Mouse (Mus musculus): ENCODE data around the gene Tmem131l.
A peak's percentile ranks its signal among the peaks of the same experiment; 100 is the strongest.
"Not testable (repeated sequence)": the region's sequence is repeated elsewhere in the genome, so short reads cannot be mapped to it uniquely, and the experiment has no call there.

Gene Tmem131l

GRCm38 (mm10) chr3:83915102-83915501, 124.9 kb downstream of the Tmem131l start:
- no peak for DNase-seq (ENCODE audit: low spot score in 2 of 2)

GRCm38 (mm10) chr3:83910707-83911106, 129.3 kb downstream of the Tmem131l start:
- DNase-seq (ENCODE audit: low spot score in 2 of 2), result no peak

- DNase-seq (ENCODE audit: low spot score in 2 of 2), result no peak
These were observed 133.8 kb downstream of the Tmem131l start for GRCm38 (mm10) chr3:83906185-83906584.

GRCm38 (mm10) chr3:83905161-83905560, 134.8 kb downstream of the Tmem131l start:
- DNase-seq (ENCODE audit: low spot score in 2 of 2), result no peak

GRCm38 (mm10) chr3:83904176-83904958, 135.6 kb downstream of the Tmem131l start:
- DNase-seq (ENCODE audit: low spot score in 2 of 2), result no peak

DNA sequence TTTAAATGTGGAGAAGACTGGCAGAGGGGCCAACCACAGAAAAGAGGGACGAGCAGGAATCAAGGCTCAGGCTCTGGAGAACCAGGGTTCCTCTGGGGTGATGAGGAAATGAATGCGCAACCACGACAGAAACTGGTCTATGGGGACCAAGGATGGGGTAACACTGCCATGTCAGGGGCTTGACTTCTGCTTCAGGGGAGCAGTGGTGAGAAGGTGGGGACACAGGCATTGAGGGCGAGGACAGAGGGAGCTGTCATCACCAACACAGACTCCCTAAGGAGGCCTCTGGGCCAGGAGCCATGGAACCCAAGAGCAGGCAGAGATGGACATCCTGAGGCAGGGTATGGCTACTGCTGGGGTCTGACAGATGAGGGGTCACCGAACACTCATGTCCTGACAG, 137.0 kb downstream of the Tmem131l start:
- no peak for DNase-seq (ENCODE audit: low spot score in 2 of 2)

DNA sequence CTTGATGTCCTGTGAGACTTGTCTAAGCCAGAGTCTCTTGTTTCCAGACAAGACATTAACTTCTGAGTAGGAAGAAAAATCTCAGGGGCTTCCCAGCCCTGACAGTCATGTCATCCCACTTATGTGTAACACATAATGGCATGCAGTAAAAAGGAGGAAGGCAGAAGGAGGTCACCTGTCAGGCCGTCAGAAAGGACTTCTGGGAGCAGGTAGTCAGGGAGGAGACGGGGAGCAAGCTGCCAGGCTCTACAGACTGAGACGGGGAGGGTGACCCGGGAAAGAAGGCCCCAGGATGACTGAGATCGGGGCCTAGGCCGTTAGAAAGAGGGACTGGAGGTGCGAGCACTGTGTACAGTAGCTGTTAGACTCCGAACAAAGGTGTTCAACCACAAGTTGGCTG, 137.5 kb downstream of the Tmem131l start:
- no peak for DNase-seq (ENCODE audit: low spot score in 2 of 2)

DNA sequence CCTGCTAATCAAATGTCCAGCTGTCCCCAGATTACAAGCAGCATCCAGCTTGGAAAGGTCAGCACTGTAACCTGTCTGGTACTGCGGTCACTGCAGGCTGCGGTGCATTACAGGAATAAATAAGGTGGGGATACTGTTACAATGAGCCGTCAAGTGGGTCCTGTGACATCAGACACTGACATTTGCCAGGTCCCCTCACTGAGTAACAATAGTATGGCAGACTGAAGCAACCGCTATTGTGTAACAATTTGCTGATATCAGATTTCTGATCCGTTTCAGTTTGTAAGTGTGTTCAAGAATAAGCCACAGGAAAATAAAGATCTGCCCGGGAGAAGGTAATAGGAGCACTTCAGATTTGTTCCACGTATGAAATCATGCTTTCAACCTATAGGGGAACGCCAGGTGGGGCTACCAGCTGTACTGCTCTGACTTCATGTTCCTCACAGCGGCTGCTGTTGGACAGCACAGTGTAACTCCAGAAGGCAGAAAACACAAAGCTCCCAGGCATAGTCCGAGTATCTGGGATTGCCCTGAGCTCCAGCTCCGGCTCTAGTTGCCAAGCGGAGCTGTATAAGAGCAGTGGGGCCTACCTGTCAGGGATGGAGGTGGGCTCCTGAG, 139.1 kb downstream of the Tmem131l start:
- no peak for DNase-seq (ENCODE audit: low spot score in 2 of 2)

- peak; percentile 50 to 65 for DNase-seq (ENCODE audit: low spot score in 2 of 2)
These were observed 140.4 kb downstream of the Tmem131l start for GRCm38 (mm10) chr3:83899556-83899955.

DNA sequence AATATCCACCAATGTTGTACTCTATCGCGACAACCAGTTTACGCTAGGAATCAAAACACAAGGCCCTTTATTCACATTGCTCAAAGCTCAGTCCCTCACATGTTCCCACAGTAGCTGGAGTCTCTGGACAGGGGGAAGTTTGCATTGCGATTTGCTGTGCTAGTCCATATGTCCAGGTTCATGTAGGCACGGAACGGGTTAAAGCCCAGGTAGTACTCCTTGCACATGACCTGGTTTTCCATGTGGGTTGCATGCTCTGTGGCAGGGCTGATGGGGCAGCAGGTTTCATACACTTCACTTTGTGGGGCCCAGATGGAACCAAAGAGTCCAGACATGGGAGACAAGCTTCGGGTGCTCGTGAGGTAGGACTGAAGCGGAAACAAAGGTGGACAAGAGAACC, 141.7 kb downstream of the Tmem131l start:
- no peak for DNase-seq (ENCODE audit: low spot score in 2 of 2)

DNA sequence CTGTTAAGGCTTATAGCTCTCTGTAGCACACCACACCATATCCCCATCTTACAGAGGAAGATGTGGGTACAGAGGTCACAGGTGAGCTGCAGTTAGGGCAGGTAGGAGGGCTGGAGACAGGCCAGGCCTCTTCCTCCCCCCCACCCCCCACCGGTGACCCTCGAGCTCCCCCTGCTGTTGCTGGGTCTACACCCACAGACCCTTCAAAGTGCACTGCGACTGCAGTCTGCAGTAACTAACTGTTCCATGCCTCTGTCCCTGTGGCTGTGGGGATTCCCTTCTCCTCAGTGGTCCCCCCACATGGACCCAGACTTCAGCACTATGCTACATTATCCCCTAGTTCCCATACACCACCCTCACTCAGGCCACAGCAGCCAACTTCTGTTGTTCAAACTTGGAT, 144.2 kb downstream of the Tmem131l start:
- no peak for DNase-seq (ENCODE audit: low spot score in 2 of 2)

DNA sequence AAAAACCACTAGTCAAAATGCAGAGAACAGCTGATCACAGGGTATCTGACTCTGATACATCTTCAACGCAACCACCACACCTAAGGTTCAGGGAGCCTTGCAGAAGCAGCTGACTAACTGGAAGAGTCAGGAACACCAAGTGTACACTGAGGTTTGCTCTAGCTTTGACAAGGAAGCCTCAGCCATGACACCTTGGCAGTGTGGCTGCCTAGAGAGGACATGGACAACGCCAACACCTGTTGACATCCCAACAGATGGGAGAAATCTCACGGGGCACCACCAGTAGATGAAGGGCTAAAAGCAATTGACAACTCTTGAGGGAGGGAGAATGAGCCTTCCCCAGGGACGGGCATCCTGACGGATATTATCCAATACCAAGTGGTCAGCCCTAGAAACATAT, 144.9 kb downstream of the Tmem131l start:
- no peak for DNase-seq (ENCODE audit: low spot score in 2 of 2)

DNA sequence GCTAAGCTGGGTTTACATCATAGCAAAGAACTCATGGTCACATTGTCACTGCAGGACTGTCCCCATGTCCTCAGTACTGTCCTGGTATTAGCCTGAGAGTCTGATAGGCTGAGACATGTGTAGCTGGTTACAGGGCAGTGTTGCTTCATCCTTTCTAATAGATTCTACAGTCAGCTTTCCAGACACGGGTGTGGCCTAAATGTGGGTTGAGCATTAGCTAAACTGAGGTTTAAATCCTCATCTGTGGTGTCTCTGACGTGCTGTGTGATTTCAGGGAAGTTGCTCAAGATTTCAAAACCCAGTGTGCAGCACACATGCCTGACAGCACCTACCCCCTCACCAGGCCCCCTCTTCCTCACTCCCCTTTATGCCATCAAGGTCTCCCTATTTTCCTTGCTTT, 154.8 kb downstream of the Tmem131l start:
- no peak for DNase-seq (ENCODE audit: low spot score in 2 of 2)

GRCm38 (mm10) chr3:83879261-83880050, 160.5 kb downstream of the Tmem131l start:
- not testable (repeated sequence) for DNase-seq (ENCODE audit: low spot score in 2 of 2)

GRCm38 (mm10) chr3:83878801-83879200, 161.2 kb downstream of the Tmem131l start:
- no peak for DNase-seq (ENCODE audit: low spot score in 2 of 2)

GRCm38 (mm10) chr3:83876299-83876698, 163.7 kb downstream of the Tmem131l start:
- DNase-seq (ENCODE audit: low spot score in 2 of 2), result no peak

DNA sequence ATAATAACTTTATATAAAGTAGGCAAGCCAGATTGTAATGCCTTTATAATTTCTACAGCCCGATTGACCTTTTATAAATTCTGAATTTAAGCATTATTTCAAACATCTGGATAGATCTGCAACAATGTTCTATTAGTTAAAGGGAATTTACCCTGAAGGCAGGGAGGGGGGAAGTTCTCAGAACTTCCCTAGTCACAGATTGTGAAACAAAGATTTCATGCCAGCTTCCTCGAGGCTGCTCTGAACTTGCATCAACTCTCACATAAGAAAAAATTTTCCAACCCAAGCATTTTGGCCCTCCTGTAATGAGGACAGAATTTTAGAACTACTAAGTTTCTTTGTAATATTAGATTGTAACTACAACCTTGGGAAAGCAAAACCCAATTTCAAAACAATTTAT, 164.9 kb downstream of the Tmem131l start:
- not testable (repeated sequence) for DNase-seq (ENCODE audit: low spot score in 2 of 2)

DNA sequence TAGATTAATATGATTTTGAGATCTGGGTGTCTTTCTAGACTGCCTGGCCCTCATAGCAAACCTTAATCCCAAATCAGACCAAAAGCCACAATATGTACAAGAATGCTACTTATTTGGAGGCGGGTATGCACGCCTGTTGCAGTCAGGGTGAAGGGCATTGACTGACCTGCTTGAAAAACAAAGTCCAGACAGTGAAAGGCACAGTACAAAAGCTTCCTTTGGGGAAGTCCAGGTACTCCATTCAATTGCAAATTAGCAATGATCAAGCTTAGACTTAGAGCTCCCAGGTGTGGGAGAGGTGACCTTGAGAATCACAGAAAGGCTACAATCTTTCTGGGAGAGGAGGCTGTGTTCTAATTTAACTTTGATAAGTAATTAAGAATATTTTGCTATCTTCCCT, 167.1 kb downstream of the Tmem131l start:
- not testable (repeated sequence) for DNase-seq (ENCODE audit: low spot score in 2 of 2)

DNA sequence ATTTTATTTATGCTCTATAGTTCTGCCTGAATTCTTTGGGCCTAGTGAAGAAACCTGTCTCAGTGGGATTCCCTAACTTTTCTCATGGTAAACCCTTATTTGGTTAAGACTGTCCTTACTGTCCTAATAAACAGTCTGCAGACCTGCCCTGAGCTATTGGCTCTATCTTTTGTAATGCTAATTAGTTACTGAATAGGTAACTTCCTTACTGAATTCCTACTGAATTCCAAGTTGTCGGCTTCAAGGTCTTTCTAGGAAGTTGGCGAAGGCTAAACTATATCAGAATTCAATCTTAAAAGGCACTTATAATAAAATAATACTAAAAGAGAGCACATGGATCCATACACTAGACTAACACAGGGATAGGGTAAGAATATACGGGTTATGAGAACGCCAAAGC, 168.0 kb downstream of the Tmem131l start:
- not testable (repeated sequence) for DNase-seq (ENCODE audit: low spot score in 2 of 2)

DNA sequence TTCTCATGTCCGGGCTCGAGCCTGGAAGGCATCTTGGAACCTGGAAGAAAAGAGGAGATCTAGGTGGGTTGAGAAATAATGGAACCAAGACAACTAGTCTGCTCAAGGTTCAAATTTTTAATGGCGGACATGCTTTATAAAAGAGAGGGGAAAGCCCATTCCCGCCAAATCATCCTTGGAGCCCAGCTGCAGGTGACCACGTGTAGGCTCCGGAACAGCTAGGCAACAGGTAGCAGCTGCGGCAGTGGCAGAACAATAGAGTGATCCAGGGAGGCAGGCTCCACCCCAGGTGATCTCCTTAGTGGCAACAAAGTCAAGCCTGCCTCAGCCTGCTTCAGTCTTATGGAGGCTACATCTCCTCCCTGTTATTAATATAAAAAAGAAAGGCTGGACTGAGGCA, 168.4 kb downstream of the Tmem131l start:
- DNase-seq (ENCODE audit: low spot score in 2 of 2), result not testable (repeated sequence)

DNA sequence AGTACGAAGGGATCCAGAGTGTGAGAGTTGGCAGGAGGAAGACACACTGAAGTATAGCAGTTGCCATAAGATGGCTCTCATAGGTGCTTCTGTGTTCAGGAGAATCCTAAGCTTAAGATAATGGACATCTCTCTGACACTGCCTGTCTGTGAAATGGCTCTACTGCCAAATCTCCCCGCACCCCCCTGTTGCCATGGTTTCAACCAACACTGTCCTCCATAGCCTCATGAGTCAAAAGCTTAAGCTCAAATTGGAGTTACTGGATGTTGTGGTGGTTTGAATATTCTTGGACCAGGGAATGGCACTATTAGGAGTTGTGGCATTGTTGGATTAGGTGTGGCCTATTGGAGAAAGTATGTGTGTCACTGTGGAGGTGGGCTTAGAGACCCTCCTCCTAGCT, 170.2 kb downstream of the Tmem131l start:
- DNase-seq (ENCODE audit: low spot score in 2 of 2), result no peak

- DNase-seq (ENCODE audit: low spot score in 2 of 2), result not testable (repeated sequence)
These were observed 172.9 kb downstream of the Tmem131l start for GRCm38 (mm10) chr3:83867026-83867425.

GRCm38 (mm10) chr3:83865216-83865615, 174.8 kb downstream of the Tmem131l start:
- no peak for DNase-seq (ENCODE audit: low spot score in 2 of 2)
